Mouse (Mus musculus) liver, embryonic 13.5 days (tissue): ENCODE results near the gene Tmc7. TPM values are rescaled to one million over a fixed set of nuclear protein-coding genes. Genes with fewer than 3 reads are reported as not detected.

Experiments
- ATAC-seq: fragments of 200-750 bp; cut with Nextera tagmentation; 2 replicates; pipeline ENCODE4 v1.8.0; 2017; ENCODE audit warnings: low read depth, mild to moderate bottlenecking, moderate number of reproducible peaks, moderate library complexity
- DNase-seq: peaks from one replicate; pipeline ENCODE4 v3.0.0; 2022
- H3K27ac ChIP-seq: fragments of 300-500 bp; sonication (generic); 2 replicates; pipeline ENCODE4 v1.5.1; 2015; ENCODE audit warnings: moderate library complexity, mild to moderate bottlenecking, inconsistent platforms
- H3K27me3 ChIP-seq: fragments of 300-500 bp; sonication (generic); 2 replicates; pipeline ENCODE4 v1.6.1; 2015; ENCODE audit warnings: mild to moderate bottlenecking, inconsistent platforms
- H3K36me3 ChIP-seq: fragments of 300-500 bp; sonication (generic); 2 replicates; pipeline ENCODE4 v1.6.1; 2015; ENCODE audit warnings: mild to moderate bottlenecking, inconsistent platforms
- H3K4me1 ChIP-seq: fragments of 300-500 bp; sonication (generic); replicated peaks from 2 replicates; pipeline ENCODE4 v1.6.1; 2015; ENCODE audit warnings: inconsistent platforms
- H3K4me2 ChIP-seq: fragments of 300-500 bp; sonication (generic); 2 replicates; pipeline ENCODE4 v1.6.1; 2015; ENCODE audit warnings: inconsistent platforms, mild to moderate bottlenecking, moderate library complexity
- H3K4me3 ChIP-seq: fragments of 300-500 bp; sonication (generic); replicated peaks from 2 replicates; pipeline ENCODE4 v1.5.1; 2015; ENCODE audit warnings: mild to moderate bottlenecking, inconsistent platforms
- H3K9ac ChIP-seq: fragments of 300-500 bp; sonication (generic); 2 replicates; pipeline ENCODE4 v1.6.1; 2015; ENCODE audit warnings: mild to moderate bottlenecking, inconsistent platforms
- H3K9me3 ChIP-seq: fragments of 300-500 bp; sonication (generic); replicated peaks from 2 replicates; pipeline ENCODE4 v1.6.1; 2016; ENCODE audit warnings: inconsistent platforms
- WGBS: fragments of 180-500 bp; shearing (Covaris S2); methylation state at CpG from one replicate; pipeline ENCODE4 v1.1.7; 2015; ENCODE audit not compliant: insufficient replicate concordance; 5-methylcytosine and 5-hydroxymethylcytosine counted together
- polyA plus RNA-seq: library from polyadenylated mRNA; unstranded; fragments of >200 nt; fragmentation: Nextera tagmentation; extraction: Ambion mirVana; gene quantifications from 2 replicates; pipeline ENCODE4 v1.2.1, GENCODE M21; 2015

Gene Tmc7
- polyA plus RNA-seq: 0.18 and 0.24 TPM in 2 replicates

- ATAC-seq (peak; percentile 58; the same call in 1 of the 2 replicates), DNase-seq (no peak)
- Histone ChIP-seq H3K27me3 (peaks cover 21% of the 10 kb centered on the region), H3K36me3 (no peaks in the 10 kb centered on the region), H3K9ac (peak within 1 kb of the TSS; percentile 59), H3K4me3 (peak within 1 kb of the TSS; percentile 61), H3K4me1 (peaks cover 10% of the 10 kb centered on the region; the same call in 1 of the 2 replicates), H3K4me2 (peak within 1 kb of the TSS; percentile 84), H3K27ac (no peak within 1 kb of the TSS), H3K9me3 (no peaks in the 10 kb centered on the region)
- WGBS: under 1% methylated on average over 51 of the region's 51 CpGs
Measured at GRCm38 (mm10) chr7:118584257-118584907, at the start of gene Tmc7. Gene Tmc7 (minus strand): TSS chr7:118584736.

GRCm38 (mm10) chr7:118633951-118634350 lies 49.4 kb upstream of the Tmc7 start:
- Histone ChIP-seq H3K36me3 (no peaks in the 10 kb centered on the region), H3K4me3 (no peak overlapping the region), H3K27ac (no peak overlapping the region), H3K9me3 (no peaks in the 10 kb centered on the region), H3K4me1 (no peaks in the 10 kb centered on the region), H3K9ac (no peak overlapping the region), H3K4me2 (no peak overlapping the region), H3K27me3 (no peaks in the 10 kb centered on the region)
- no peak for DNase-seq
- ATAC-seq: no peak
- WGBS: 59% methylated on average over 7 of the region's 7 CpGs

GRCm38 (mm10) chr7:118633094-118633493 lies 48.6 kb upstream of the Tmc7 start:
- no peaks in the 10 kb centered on the region for H3K27me3 ChIP-seq
- H3K27ac ChIP-seq: no peak overlapping the region
- H3K36me3 ChIP-seq: no peaks in the 10 kb centered on the region
- 60% methylated on average over 9 of the region's 9 CpGs for WGBS
- ATAC-seq (no peak), DNase-seq (no peak)
- no peaks in the 10 kb centered on the region for H3K4me1 ChIP-seq
- H3K9me3 ChIP-seq: no peaks in the 10 kb centered on the region
- H3K9ac ChIP-seq: no peak overlapping the region
- H3K4me3 ChIP-seq: no peak overlapping the region
- no peak overlapping the region for H3K4me2 ChIP-seq

DNA sequence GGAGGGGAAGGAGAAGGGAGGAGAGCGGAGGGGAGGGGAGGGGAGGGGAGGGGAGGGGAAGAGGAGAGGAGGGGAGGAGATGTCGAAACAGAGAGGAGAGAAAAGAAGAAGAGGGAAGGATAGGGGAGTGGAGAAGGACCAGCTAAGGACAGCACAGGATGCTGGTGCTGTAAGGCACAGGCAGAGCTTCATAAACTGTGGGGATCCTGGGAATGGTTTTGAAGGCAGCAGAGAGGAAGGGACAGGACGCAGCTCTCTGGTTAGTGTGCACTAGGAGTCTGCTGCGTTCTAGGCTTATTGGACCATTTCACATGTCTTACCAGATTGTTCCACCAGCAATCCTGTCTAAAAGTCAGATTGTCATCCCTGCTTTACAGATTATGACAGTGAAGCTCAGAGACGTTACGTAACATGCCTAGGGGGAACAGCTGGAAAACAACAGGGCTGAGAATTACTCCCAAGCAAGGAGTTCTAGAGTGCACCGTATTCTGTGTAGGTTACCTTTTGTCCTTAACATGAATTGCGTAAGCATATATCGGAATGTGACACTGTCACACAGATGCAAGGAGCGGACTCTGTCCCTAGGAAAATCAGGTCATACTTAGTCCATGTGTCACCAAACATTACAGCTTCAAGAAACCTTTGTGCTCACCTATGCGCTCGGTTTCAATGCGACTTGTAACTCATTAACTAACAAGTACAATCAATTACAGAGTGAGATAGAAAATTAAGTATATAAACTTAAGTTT lies 43.2 kb upstream of the Tmc7 start:
- Histone ChIP-seq H3K27me3 (no peaks in the 10 kb centered on the region), H3K36me3 (no peaks in the 10 kb centered on the region), H3K4me2 (no peak overlapping the region), H3K4me3 (no peak overlapping the region), H3K4me1 (no peaks in the 10 kb centered on the region), H3K27ac (no peak overlapping the region), H3K9me3 (no peaks in the 10 kb centered on the region), H3K9ac (no peak overlapping the region)
- WGBS: 69% methylated on average over 13 of the region's 13 CpGs
- no peak for DNase-seq
- ATAC-seq: no peak

GRCm38 (mm10) chr7:118621094-118621493 lies 36.6 kb upstream of the Tmc7 start:
- Histone ChIP-seq H3K36me3 (no peaks in the 10 kb centered on the region), H3K9me3 (no peaks in the 10 kb centered on the region), H3K4me3 (no peak overlapping the region), H3K9ac (no peak overlapping the region), H3K4me2 (no peak overlapping the region), H3K4me1 (no peaks in the 10 kb centered on the region), H3K27ac (no peak overlapping the region), H3K27me3 (no peaks in the 10 kb centered on the region)
- WGBS: 61% methylated on average over 6 of the region's 6 CpGs
- ATAC-seq: no peak
- no peak for DNase-seq

DNA sequence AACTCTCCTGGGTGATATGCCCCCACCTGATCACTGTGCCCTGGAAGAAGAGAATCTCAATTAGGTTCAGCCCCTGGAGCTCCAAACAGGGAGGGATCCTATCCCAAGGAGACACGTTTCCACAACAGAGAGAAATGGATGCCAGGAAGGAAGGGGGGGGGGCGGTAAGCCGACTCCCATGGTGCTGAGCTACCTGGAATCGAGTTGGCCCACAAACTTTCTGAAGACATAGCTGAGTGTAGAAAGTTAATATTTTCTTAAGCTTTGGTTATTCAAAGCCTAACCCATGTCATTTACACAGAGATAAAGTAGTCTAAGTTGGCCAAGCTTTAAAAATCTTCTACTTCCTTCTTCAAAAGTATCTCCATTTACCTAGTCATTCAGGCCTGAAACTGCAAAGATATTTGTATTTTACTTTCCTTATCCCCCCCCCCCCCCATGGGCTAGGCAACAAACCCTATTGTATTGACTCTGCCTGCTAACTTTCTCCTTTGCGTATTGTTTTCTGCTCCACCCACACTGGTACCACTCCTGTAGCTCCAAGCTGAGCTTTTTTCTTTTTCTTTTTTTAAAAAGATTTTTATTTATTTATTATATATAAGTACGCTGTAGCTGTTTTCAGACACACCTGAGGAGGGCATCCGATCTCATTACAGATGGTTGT lies 35.8 kb upstream of the Tmc7 start:
- Histone ChIP-seq H3K36me3 (no peaks in the 10 kb centered on the region), H3K27ac (no peak overlapping the region), H3K4me2 (no peak overlapping the region), H3K4me3 (no peak overlapping the region), H3K27me3 (no peaks in the 10 kb centered on the region), H3K9me3 (no peaks in the 10 kb centered on the region), H3K9ac (no peak overlapping the region), H3K4me1 (no peaks in the 10 kb centered on the region)
- DNase-seq: no peak
- no peak for ATAC-seq
- 73% methylated on average over 7 of the region's 7 CpGs for WGBS

DNA sequence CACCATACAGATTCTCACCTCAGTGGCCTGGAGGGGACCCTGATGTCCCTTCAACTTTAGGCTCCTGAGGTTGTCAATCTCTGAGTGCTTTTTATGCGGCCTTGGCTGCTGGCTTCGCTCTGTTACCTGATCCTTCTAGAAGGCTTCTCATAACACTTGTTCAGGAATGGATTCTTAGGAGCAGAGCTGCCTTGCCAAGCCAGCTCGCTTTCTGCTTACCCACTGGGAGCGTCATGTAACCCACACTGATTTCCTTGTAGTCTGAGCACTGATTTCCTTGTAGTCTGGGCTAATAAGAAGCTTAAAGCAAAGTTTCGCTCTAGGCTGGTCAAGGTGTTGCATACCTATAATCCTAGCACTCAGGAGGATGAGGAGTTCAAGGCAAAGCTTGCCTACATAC lies 33.6 kb upstream of the Tmc7 start:
- no peaks in the 10 kb centered on the region for H3K4me1 ChIP-seq
- H3K4me3 ChIP-seq: no peak overlapping the region
- H3K36me3 ChIP-seq: no peaks in the 10 kb centered on the region
- no peaks in the 10 kb centered on the region for H3K27me3 ChIP-seq
- ATAC-seq (no peak), DNase-seq (no peak)
- no peak overlapping the region for H3K9ac ChIP-seq
- H3K27ac ChIP-seq: no peak overlapping the region
- H3K4me2 ChIP-seq: no peak overlapping the region
- WGBS: 61% methylated on average over 5 of the region's 5 CpGs
- no peaks in the 10 kb centered on the region for H3K9me3 ChIP-seq

GRCm38 (mm10) chr7:118614076-118614475 lies 29.5 kb upstream of the Tmc7 start:
- Histone ChIP-seq H3K27ac (no peak overlapping the region), H3K9me3 (no peaks in the 10 kb centered on the region), H3K4me3 (no peak overlapping the region), H3K4me1 (no peaks in the 10 kb centered on the region; the same call in 1 of the 2 replicates), H3K36me3 (no peaks in the 10 kb centered on the region), H3K9ac (no peak overlapping the region), H3K27me3 (no peaks in the 10 kb centered on the region), H3K4me2 (no peak overlapping the region)
- DNase-seq (no peak), ATAC-seq (no peak)
- 61% methylated on average over 13 of the region's 13 CpGs for WGBS

GRCm38 (mm10) chr7:118611933-118612332 lies 27.4 kb upstream of the Tmc7 start:
- H3K4me2 ChIP-seq: no peak overlapping the region
- no peaks in the 10 kb centered on the region for H3K27me3 ChIP-seq
- H3K4me1 ChIP-seq: no peaks in the 10 kb centered on the region; the same call in 1 of the 2 replicates
- H3K9ac ChIP-seq: no peak overlapping the region
- no peak overlapping the region for H3K27ac ChIP-seq
- H3K4me3 ChIP-seq: no peak overlapping the region
- no peak for DNase-seq
- H3K9me3 ChIP-seq: no peaks in the 10 kb centered on the region
- ATAC-seq: no peak
- 71% methylated on average over 8 of the region's 8 CpGs for WGBS
- H3K36me3 ChIP-seq: no peaks in the 10 kb centered on the region

- H3K4me1 ChIP-seq: no peaks in the 10 kb centered on the region; the same call in 1 of the 2 replicates
- H3K36me3 ChIP-seq: no peaks in the 10 kb centered on the region
- 61% methylated on average over 4 of the region's 4 CpGs for WGBS
- no peaks in the 10 kb centered on the region for H3K9me3 ChIP-seq
- no peak for ATAC-seq
- DNase-seq: no peak
- no peak overlapping the region for H3K4me2 ChIP-seq
- H3K9ac ChIP-seq: no peak overlapping the region
- no peaks in the 10 kb centered on the region for H3K27me3 ChIP-seq
- H3K27ac ChIP-seq: no peak overlapping the region
- H3K4me3 ChIP-seq: no peak overlapping the region
Measured at GRCm38 (mm10) chr7:118611185-118611749, 26.7 kb upstream of the Tmc7 start.

GRCm38 (mm10) chr7:118610721-118611120 lies 26.2 kb upstream of the Tmc7 start:
- Histone ChIP-seq H3K4me2 (no peak overlapping the region), H3K9me3 (no peaks in the 10 kb centered on the region), H3K27me3 (no peaks in the 10 kb centered on the region), H3K36me3 (no peaks in the 10 kb centered on the region), H3K9ac (no peak overlapping the region), H3K4me1 (no peaks in the 10 kb centered on the region; the same call in 1 of the 2 replicates), H3K4me3 (no peak overlapping the region), H3K27ac (no peak overlapping the region)
- no peak for DNase-seq
- no peak for ATAC-seq
- WGBS: 71% methylated on average over 12 of the region's 13 CpGs
